Mouse (Mus musculus) C2C12 (cell line): Measurements from ENCODE around the gene Pld4.

ENCODE experiments used
- CEBPB ChIP-seq: IDR thresholded peaks from one replicate; pipeline ENCODE4 v1.6.1; 2011; ENCODE audit warnings: low read depth, mild to moderate bottlenecking, control low read depth, moderate library complexity
- CTCF ChIP-seq: IDR thresholded peaks from one replicate; pipeline ENCODE4 v1.5.1; 2011; ENCODE audit not compliant: control insufficient read depth, insufficient read depth, insufficient read length
- MAX ChIP-seq: IDR thresholded peaks from one replicate; pipeline ENCODE4 v1.6.1; 2011; ENCODE audit warnings: mild to moderate bottlenecking, control low read depth
- MYOD1 ChIP-seq: IDR thresholded peaks from one replicate; pipeline ENCODE4 v1.6.1; 2011; ENCODE audit warnings: low read depth; ENCODE audit not compliant: control insufficient read depth, insufficient read length
- MYOG ChIP-seq: IDR thresholded peaks from one replicate; pipeline ENCODE4 v1.6.1; 2011; ENCODE audit not compliant: control insufficient read depth, insufficient read length; ENCODE audit errors: extremely low read depth
- USF1 ChIP-seq: IDR thresholded peaks from one replicate; pipeline ENCODE4 v1.6.1; 2011; ENCODE audit warnings: low read depth, mild to moderate bottlenecking, control low read depth, moderate library complexity

DNA sequence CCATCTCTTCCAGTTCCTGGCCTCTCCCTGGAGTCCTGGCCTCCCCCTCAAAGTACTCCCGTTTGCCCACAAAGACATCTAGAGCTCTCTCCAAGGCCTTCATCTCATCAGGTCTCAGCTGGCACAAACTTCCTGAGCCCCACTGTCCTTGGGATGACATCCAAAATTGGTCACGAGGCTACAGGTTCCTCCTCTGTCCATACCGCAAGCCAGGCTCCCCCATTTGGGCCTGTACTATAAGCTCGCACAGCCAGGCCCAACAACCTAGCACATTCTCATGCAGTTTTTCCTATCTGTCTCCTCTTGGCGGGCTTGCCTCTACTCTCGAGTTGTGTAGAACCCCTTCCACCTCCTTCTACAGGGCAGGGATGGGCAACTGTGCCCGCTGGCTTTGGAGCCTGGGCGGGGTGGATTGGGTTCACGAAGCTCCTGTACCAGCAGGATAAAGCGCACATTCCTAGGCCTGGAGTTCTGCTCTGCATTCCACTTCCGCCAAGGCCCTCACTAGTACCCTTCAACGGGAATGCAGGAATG, 39.5 kb upstream of the Pld4 start:
- TF ChIP-seq CTCF (no peak), USF1 (no peak), MYOG (no peak), MAX (no peak), MYOD1 (no peak), CEBPB (no peak)
